Mouse (Mus musculus) CH12F3 (cell line): ENCODE results near the gene Ndufaf2.

ENCODE experiments used
- in situ Hi-C: fragments of 300-500 bp; cut with MboI; formaldehyde crosslinking; loops from 2 replicates; pipeline ENCODE4 v1.14.3; 2020; ENCODE audit warnings: low sequenced_read_pairs

The Ndufaf2 gene

GRCm38 (mm10) chr13:108158465-108159240 lies at the start of gene Ndufaf2, which contains the start of gene Ercc8:
TSS of gene Ndufaf2 (minus strand) at chr13:108158623.
TSS of gene Ercc8 (plus strand) at chr13:108158731.
- in situ Hi-C loops: loop anchor here (25.0 kb wide), 1 partner anchor 1054 kb away; no protein-coding TSS in a partner anchor

- in situ Hi-C loops: no loop called here
These were observed 49.7 kb upstream of the Ndufaf2 start for GRCm38 (mm10) chr13:108208090-108208489.

GRCm38 (mm10) chr13:108207447-108207846 lies 49.0 kb upstream of the Ndufaf2 start:
- in situ Hi-C loops: no loop called here

GRCm38 (mm10) chr13:108204857-108205256 lies 46.4 kb upstream of the Ndufaf2 start:
- in situ Hi-C loops: no loop called here

- in situ Hi-C loops: loop anchor here (10.0 kb wide), 1 partner anchor 119 kb away; the partner anchor contains the start of gene Depdc1b
These were observed 37.1 kb upstream of the Ndufaf2 start for GRCm38 (mm10) chr13:108195474-108195873.

GRCm38 (mm10) chr13:108191074-108191720 lies 32.8 kb upstream of the Ndufaf2 start:
- in situ Hi-C loops: loop anchor here (10.0 kb wide), 1 partner anchor 124 kb away; the partner anchor contains the start of gene Depdc1b

- in situ Hi-C loops: no loop called here
These were observed 29.6 kb upstream of the Ndufaf2 start for GRCm38 (mm10) chr13:108187994-108188393.

- in situ Hi-C loops: no loop called here
These were observed 27.1 kb upstream of the Ndufaf2 start for GRCm38 (mm10) chr13:108185530-108185929.

GRCm38 (mm10) chr13:108184743-108185255 lies 26.4 kb upstream of the Ndufaf2 start:
- in situ Hi-C loops: no loop called here

- in situ Hi-C loops: no loop called here
These were observed 22.4 kb upstream of the Ndufaf2 start for GRCm38 (mm10) chr13:108180821-108181220.

GRCm38 (mm10) chr13:108179618-108180017 lies 21.2 kb upstream of the Ndufaf2 start:
- in situ Hi-C loops: no loop called here

GRCm38 (mm10) chr13:108170511-108170910 lies 12.1 kb upstream of the Ndufaf2 start:
- in situ Hi-C loops: loop anchor here (25.0 kb wide), 1 partner anchor 1042 kb away; no protein-coding TSS in a partner anchor

- in situ Hi-C loops: loop anchor here (25.0 kb wide), 1 partner anchor 1042 kb away; no protein-coding TSS in a partner anchor
These were observed 11.6 kb upstream of the Ndufaf2 start for GRCm38 (mm10) chr13:108170002-108170401.

- in situ Hi-C loops: loop anchor here (25.0 kb wide), 1 partner anchor 1048 kb away; no protein-coding TSS in a partner anchor
These were observed 6.2 kb upstream of the Ndufaf2 start for GRCm38 (mm10) chr13:108164621-108165020.

GRCm38 (mm10) chr13:108163912-108164311 lies 5.5 kb upstream of the Ndufaf2 start:
- in situ Hi-C loops: loop anchor here (25.0 kb wide), 1 partner anchor 1048 kb away; no protein-coding TSS in a partner anchor

GRCm38 (mm10) chr13:108159963-108160362 lies 1.5 kb upstream of the Ndufaf2 start:
- in situ Hi-C loops: loop anchor here (25.0 kb wide), 1 partner anchor 1052 kb away; no protein-coding TSS in a partner anchor

- in situ Hi-C loops: loop anchor here (25.0 kb wide), 1 partner anchor 1053 kb away; no protein-coding TSS in a partner anchor
These were observed 785 bp upstream of the Ndufaf2 start for GRCm38 (mm10) chr13:108159241-108159575.

- in situ Hi-C loops: loop anchor here (25.0 kb wide), 1 partner anchor 1054 kb away; no protein-coding TSS in a partner anchor
These were observed 525 bp downstream of the Ndufaf2 start for GRCm38 (mm10) chr13:108157732-108158464.

GRCm38 (mm10) chr13:108157156-108157555 lies 1.3 kb downstream of the Ndufaf2 start:
- in situ Hi-C loops: loop anchor here (25.0 kb wide), 1 partner anchor 1055 kb away; no protein-coding TSS in a partner anchor

GRCm38 (mm10) chr13:108152650-108153372 lies 5.6 kb downstream of the Ndufaf2 start:
- in situ Hi-C loops: loop anchor here (25.0 kb wide), 1 partner anchor 1059 kb away; no protein-coding TSS in a partner anchor
